Mouse (Mus musculus) forebrain, embryonic 15.5 days (tissue): Measurements from ENCODE around the gene Pcsk6. TPM values are rescaled to one million over a fixed set of nuclear protein-coding genes. Genes with fewer than 3 reads are reported as not detected.
"Not testable (repeated sequence)": the region's sequence is repeated elsewhere in the genome, so short reads cannot be mapped to it uniquely, and the experiment has no call there.

Source experiments
- ATAC-seq: fragments of 200-750 bp; cut with Nextera tagmentation; replicated peaks from 2 replicates; pipeline ENCODE4 v1.8.0; 2017; ENCODE audit warnings: mild to moderate bottlenecking, moderate TSS enrichment, moderate library complexity
- H3K27ac ChIP-seq: fragments of 300-500 bp; sonication (generic); replicated peaks from 2 replicates; pipeline ENCODE4 v1.5.1; 2015; ENCODE audit warnings: mild to moderate bottlenecking, inconsistent platforms
- H3K27me3 ChIP-seq: fragments of 300-500 bp; sonication (generic); 2 replicates; pipeline ENCODE4 v1.6.1; 2015; ENCODE audit warnings: inconsistent platforms
- H3K36me3 ChIP-seq: fragments of 300-500 bp; sonication (generic); 2 replicates; pipeline ENCODE4 v1.6.1; 2015; ENCODE audit warnings: mild to moderate bottlenecking, inconsistent platforms
- H3K4me1 ChIP-seq: fragments of 300-500 bp; sonication (generic); 2 replicates; pipeline ENCODE4 v1.6.1; 2015; ENCODE audit warnings: inconsistent platforms
- H3K4me2 ChIP-seq: fragments of 300-500 bp; sonication (generic); replicated peaks from 2 replicates; pipeline ENCODE4 v1.6.1; 2015; ENCODE audit warnings: mild to moderate bottlenecking, inconsistent platforms
- H3K4me3 ChIP-seq: fragments of 300-500 bp; sonication (generic); 2 replicates; pipeline ENCODE4 v1.5.1; 2015; ENCODE audit warnings: mild to moderate bottlenecking, inconsistent platforms
- H3K9ac ChIP-seq: fragments of 300-500 bp; sonication (generic); replicated peaks from 2 replicates; pipeline ENCODE4 v1.6.1; 2015; ENCODE audit warnings: mild to moderate bottlenecking, inconsistent platforms
- H3K9me3 ChIP-seq: fragments of 300-500 bp; sonication (generic); 2 replicates; pipeline ENCODE4 v1.6.1; 2016; ENCODE audit warnings: inconsistent platforms
- WGBS: fragments of 180-500 bp; shearing (Covaris S2); methylation state at CpG from one replicate; pipeline ENCODE4 v1.1.7; 2015; ENCODE audit warnings: mixed read lengths; 5-methylcytosine and 5-hydroxymethylcytosine counted together
- polyA plus RNA-seq: library from polyadenylated mRNA; unstranded; fragments of >200 nt; fragmentation: Nextera tagmentation; extraction: Ambion mirVana; gene quantifications from 2 replicates; pipeline ENCODE4 v1.2.1, GENCODE M21; 2015

Pcsk6 gene
- polyA plus RNA-seq, 1 experiment from 2014 or later, result 0.71 TPM

- no peak for ATAC-seq
- no peak overlapping the region for H3K4me3 ChIP-seq
- no peaks in the 10 kb centered on the region for H3K27me3 ChIP-seq
- no peak overlapping the region for H3K27ac ChIP-seq
- WGBS, result 94% methylated on average over 7 of the region's 7 CpGs
- no peak overlapping the region for H3K4me2 ChIP-seq
- H3K9ac ChIP-seq, result no peak overlapping the region
- H3K4me1 ChIP-seq, result no peaks in the 10 kb centered on the region
- no peaks in the 10 kb centered on the region for H3K36me3 ChIP-seq
- H3K9me3 ChIP-seq, result no peaks in the 10 kb centered on the region
These were observed 54.3 kb downstream of the Pcsk6 start for GRCm38 (mm10) chr7:65915821-65916220.

- Histone ChIP-seq H3K27ac (no peak overlapping the region), H3K9me3 (no peaks in the 10 kb centered on the region), H3K36me3 (no peaks in the 10 kb centered on the region), H3K4me2 (no peak overlapping the region), H3K4me3 (no peak overlapping the region), H3K9ac (no peak overlapping the region), H3K4me1 (no peaks in the 10 kb centered on the region), H3K27me3 (no peaks in the 10 kb centered on the region)
- 82% methylated on average over 8 of the region's 8 CpGs for WGBS
- ATAC-seq, result no peak
These were observed 55.0 kb downstream of the Pcsk6 start for GRCm38 (mm10) chr7:65916566-65916965.

GRCm38 (mm10) chr7:65918431-65918830 lies 56.9 kb downstream of the Pcsk6 start:
- Histone ChIP-seq H3K36me3 (no peaks in the 10 kb centered on the region), H3K4me1 (no peaks in the 10 kb centered on the region), H3K27ac (no peak overlapping the region), H3K4me3 (no peak overlapping the region), H3K9ac (no peak overlapping the region), H3K27me3 (no peaks in the 10 kb centered on the region), H3K9me3 (no peaks in the 10 kb centered on the region), H3K4me2 (no peak overlapping the region)
- 93% methylated on average over 4 of the region's 4 CpGs for WGBS
- no peak for ATAC-seq

GRCm38 (mm10) chr7:65929398-65929797 lies 67.9 kb downstream of the Pcsk6 start:
- Histone ChIP-seq H3K36me3 (no peaks in the 10 kb centered on the region), H3K9me3 (no peaks in the 10 kb centered on the region), H3K27ac (no peak overlapping the region), H3K4me1 (no peaks in the 10 kb centered on the region), H3K27me3 (no peaks in the 10 kb centered on the region), H3K9ac (no peak overlapping the region), H3K4me2 (no peak overlapping the region), H3K4me3 (no peak overlapping the region)
- 57% methylated on average over 5 of the region's 5 CpGs for WGBS
- no peak for ATAC-seq

GRCm38 (mm10) chr7:65930478-65930877 lies 68.9 kb downstream of the Pcsk6 start:
- H3K4me3 ChIP-seq, result no peak overlapping the region
- no peak for ATAC-seq
- H3K9ac ChIP-seq, result no peak overlapping the region
- no peak overlapping the region for H3K4me2 ChIP-seq
- H3K9me3 ChIP-seq, result no peaks in the 10 kb centered on the region
- no peak overlapping the region for H3K27ac ChIP-seq
- WGBS, result 76% methylated on average over 11 of the region's 11 CpGs
- H3K4me1 ChIP-seq, result no peaks in the 10 kb centered on the region
- no peaks in the 10 kb centered on the region for H3K27me3 ChIP-seq
- no peaks in the 10 kb centered on the region for H3K36me3 ChIP-seq

- H3K4me2 ChIP-seq, ATAC-seq, H3K4me3 ChIP-seq, H3K9me3 ChIP-seq, H3K36me3 ChIP-seq, H3K27me3 ChIP-seq, H3K27ac ChIP-seq, H3K4me1 ChIP-seq, H3K9ac ChIP-seq: not testable (repeated sequence)
- 85% methylated on average over 3 of the region's 3 CpGs for WGBS
These were observed 72.9 kb downstream of the Pcsk6 start for GRCm38 (mm10) chr7:65934238-65934970.

GRCm38 (mm10) chr7:65935211-65935610 lies 73.7 kb downstream of the Pcsk6 start:
- 46% methylated on average over 1 of the region's 1 CpGs for WGBS

GRCm38 (mm10) chr7:65940988-65941387 lies 79.5 kb downstream of the Pcsk6 start:
- no peak overlapping the region for H3K27ac ChIP-seq
- H3K36me3 ChIP-seq, result no peaks in the 10 kb centered on the region
- no peak overlapping the region for H3K4me2 ChIP-seq
- WGBS, result 76% methylated on average over 7 of the region's 7 CpGs
- no peak overlapping the region for H3K4me3 ChIP-seq
- peaks cover 14% of the 10 kb centered on the region; the same call in 1 of the 2 replicates for H3K4me1 ChIP-seq
- H3K27me3 ChIP-seq, result no peaks in the 10 kb centered on the region
- H3K9ac ChIP-seq, result no peak overlapping the region
- ATAC-seq, result no peak
- no peaks in the 10 kb centered on the region for H3K9me3 ChIP-seq

More at GRCm38 (mm10) chr7:65935211-65935610, 73.7 kb downstream of the Pcsk6 start:
- Histone ChIP-seq H3K4me1 (no peaks in the 10 kb centered on the region), H3K9ac (no peak overlapping the region), H3K27ac (no peak overlapping the region), H3K36me3 (no peaks in the 10 kb centered on the region), H3K27me3 (no peaks in the 10 kb centered on the region), H3K4me3 (no peak overlapping the region), H3K9me3 (no peaks in the 10 kb centered on the region), H3K4me2 (no peak overlapping the region)
- ATAC-seq, result no peak

GRCm38 (mm10) chr7:65945342-65945993 lies 83.9 kb downstream of the Pcsk6 start:
- no peak overlapping the region for H3K4me2 ChIP-seq
- H3K9ac ChIP-seq, result no peak overlapping the region
- no peak overlapping the region for H3K4me3 ChIP-seq
- peak; percentile 80 for ATAC-seq
- H3K27ac ChIP-seq, result no peak overlapping the region
- 49% methylated on average over 8 of the region's 8 CpGs for WGBS
- no peaks in the 10 kb centered on the region for H3K36me3 ChIP-seq
- H3K4me1 ChIP-seq, result peaks cover 17% of the 10 kb centered on the region; the same call in 1 of the 2 replicates
- no peaks in the 10 kb centered on the region for H3K9me3 ChIP-seq
- H3K27me3 ChIP-seq, result no peaks in the 10 kb centered on the region

GRCm38 (mm10) chr7:65946397-65946796 lies 84.9 kb downstream of the Pcsk6 start:
- Histone ChIP-seq H3K4me2 (no peak overlapping the region), H3K27ac (no peak overlapping the region), H3K36me3 (no peaks in the 10 kb centered on the region), H3K27me3 (no peaks in the 10 kb centered on the region), H3K9ac (no peak overlapping the region), H3K9me3 (no peaks in the 10 kb centered on the region), H3K4me1 (peaks cover 17% of the 10 kb centered on the region; the same call in 1 of the 2 replicates), H3K4me3 (no peak overlapping the region)
- 82% methylated on average over 7 of the region's 7 CpGs for WGBS
- ATAC-seq, result no peak

- Histone ChIP-seq H3K4me2 (no peak overlapping the region), H3K27me3 (no peaks in the 10 kb centered on the region), H3K4me3 (no peak overlapping the region), H3K36me3 (no peaks in the 10 kb centered on the region), H3K9me3 (no peaks in the 10 kb centered on the region), H3K27ac (no peak overlapping the region), H3K4me1 (peaks cover 17% of the 10 kb centered on the region; the same call in 1 of the 2 replicates), H3K9ac (no peak overlapping the region)
- no peak for ATAC-seq
- WGBS, result 91% methylated on average over 11 of the region's 11 CpGs
These were observed 87.4 kb downstream of the Pcsk6 start for GRCm38 (mm10) chr7:65948891-65949290.

- 84% methylated on average over 4 of the region's 4 CpGs for WGBS
- H3K4me3 ChIP-seq, result no peak overlapping the region
- H3K4me1 ChIP-seq, result peaks cover 5% of the 10 kb centered on the region; the same call in 1 of the 2 replicates
- no peak for ATAC-seq
- no peaks in the 10 kb centered on the region for H3K9me3 ChIP-seq
- no peaks in the 10 kb centered on the region for H3K36me3 ChIP-seq
- H3K27me3 ChIP-seq, result no peaks in the 10 kb centered on the region
- no peak overlapping the region for H3K4me2 ChIP-seq
- H3K9ac ChIP-seq, result no peak overlapping the region
- no peak overlapping the region for H3K27ac ChIP-seq
These were observed 93.0 kb downstream of the Pcsk6 start for GRCm38 (mm10) chr7:65954583-65954982.
